Mouse (Mus musculus) E14TG2a.4 (cell line): ENCODE results near the gene Gtf2f1.

Experiments
- CTCF ChIP-seq: conservative IDR thresholded peaks from 2 replicates; pipeline ENCODE4 v1.5.1; 2014; ENCODE audit warnings: low read length
- NANOG ChIP-seq: IDR thresholded peaks from 2 replicates; pipeline ENCODE4 v1.6.1; 2014; ENCODE audit warnings: borderline replicate concordance, low read length, mixed read lengths
- POU5F1 ChIP-seq: IDR thresholded peaks from 2 replicates; pipeline ENCODE4 v1.6.1; 2014; ENCODE audit warnings: low read length, borderline replicate concordance

DNA sequence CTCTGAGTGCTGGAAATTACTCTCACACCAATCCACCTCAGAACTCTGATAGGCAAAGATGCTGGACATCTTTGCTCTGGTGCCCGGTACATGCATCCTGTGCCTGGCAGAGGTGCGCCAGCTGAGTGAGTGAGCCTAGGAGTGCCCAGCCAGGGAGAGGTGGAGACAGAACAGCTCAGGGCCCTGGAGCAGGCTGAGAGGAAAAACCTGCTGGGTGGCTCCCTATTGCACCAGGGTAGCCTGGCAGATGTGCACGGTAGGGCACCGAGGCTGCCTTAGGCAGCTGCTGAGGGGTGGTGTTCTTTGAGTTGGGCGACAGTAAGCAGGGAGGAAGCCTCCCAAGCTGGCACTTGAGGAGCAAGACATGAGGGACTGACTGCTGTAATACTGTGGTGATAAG is 29.1 kb downstream of the Gtf2f1 start, which contains the start of gene Acer1:
- no peak for TF ChIP-seq CTCF
- no peak for TF ChIP-seq NANOG
- TF ChIP-seq POU5F1: no peak
